Mouse (Mus musculus): Measurements from ENCODE around the gene Dnaja1.
A peak's percentile ranks its signal among the peaks of the same experiment; 100 is the strongest.

Gene Dnaja1

DNA sequence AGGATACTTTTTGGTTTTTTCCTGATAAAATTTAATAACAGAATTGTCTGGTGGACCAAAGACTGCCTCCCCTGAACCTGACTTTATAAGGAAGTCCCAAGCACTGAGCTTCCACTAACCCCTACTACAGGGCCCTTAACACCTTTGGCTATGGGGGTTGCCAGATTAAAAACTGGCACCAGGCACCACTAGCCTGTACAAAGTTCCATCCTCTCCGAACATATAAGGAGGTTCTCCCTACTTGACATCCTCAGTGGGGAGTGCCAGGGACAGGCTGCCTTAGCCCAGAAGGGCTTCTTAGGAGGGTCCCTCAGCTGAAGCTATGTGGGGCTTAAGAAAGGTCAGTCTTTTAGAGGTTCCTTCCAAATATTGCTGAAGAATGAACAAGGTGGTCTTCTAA, 13.4 kb downstream of the Dnaja1 start:
- DNase-seq (ENCODE audit: low read depth, low spot score): no peak

DNA sequence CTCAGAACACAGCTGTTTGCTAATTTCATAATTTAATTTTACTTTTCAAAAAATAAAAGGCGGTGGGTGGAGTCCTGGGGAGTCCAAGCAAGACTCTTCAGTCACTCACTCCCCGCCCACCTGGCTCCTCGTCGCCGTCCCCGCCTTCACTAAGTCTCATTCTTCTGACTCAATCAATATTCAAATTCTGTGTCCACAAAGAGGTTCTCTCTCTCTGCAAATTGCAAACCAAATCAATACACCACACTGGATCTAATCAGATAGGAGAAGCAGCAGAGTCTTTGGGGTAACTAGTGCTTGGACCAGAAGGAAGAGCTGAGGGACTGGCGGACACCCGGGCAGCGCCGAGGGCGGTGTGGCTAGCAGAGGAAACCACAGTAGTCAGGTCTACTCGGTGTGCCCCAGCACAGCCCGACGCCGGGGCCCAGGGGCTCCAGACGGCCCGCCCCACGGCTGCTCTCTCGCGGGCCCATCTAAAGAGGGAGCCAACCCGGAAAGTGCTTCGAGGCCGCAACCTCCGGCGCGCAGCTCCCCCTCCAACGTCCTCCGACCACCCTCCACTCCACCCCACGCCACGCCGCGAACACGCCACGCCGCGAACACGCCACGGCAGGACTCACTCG, 35.3 kb downstream of the Dnaja1 start:
- DNase-seq (ENCODE audit: low read depth, low spot score): peak; percentile 60

DNA sequence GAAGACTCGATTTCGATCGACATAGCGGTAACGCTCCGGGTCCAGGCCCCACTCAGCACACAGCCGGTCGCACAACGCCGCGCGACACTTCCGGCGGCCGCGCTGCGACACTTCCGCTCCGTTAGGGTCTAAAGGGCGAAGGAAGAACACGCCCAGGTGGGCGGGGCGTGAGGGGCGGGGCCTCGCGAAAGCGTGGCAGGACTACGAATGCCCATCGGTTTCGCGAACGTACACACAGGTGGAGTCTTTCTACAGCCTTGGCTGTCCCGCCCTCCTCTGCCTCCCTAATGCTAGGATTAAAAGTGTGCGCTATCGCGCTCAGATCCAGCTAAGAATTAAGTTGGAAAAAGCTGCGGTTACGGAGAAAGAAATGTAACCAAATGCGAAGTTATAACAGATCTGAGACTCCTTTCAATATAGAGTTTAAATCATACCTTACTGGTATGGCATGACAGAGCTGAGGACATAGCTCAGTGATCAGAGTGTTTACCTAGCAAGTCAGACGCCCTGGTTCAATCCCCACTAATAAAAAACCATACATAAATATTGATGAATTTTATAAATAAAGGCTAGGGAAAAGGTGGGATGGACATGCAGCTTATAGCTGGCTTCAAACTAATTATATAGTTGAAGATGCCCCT, 36.0 kb downstream of the Dnaja1 start, which contains the start of gene Smu1:
Gene Smu1 (minus strand): TSS at position 144 of the 641 bp plus-strand sequence.
- DNase-seq (ENCODE audit: low read depth, low spot score): peak; percentile 94

DNA sequence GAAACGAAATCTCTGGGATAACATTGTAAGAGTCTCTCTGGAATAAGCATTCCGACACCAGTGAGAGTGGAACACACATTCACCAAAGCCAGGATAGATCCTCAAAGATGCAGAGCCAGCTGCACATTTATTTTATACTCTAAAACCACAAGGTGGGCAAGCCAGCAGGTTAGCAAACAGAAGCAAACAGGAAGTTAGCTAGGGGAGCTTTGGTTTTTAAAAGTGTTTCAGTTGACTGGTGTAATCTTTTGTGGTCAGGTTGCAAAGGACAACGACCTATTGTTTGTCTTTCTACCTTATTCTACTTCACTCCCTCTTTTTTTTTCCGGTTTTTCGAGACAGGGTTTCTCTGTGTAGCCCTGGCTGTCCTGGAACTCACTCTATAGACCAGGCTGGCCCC, 37.9 kb downstream of the Dnaja1 start:
- no peak for DNase-seq (ENCODE audit: low read depth, low spot score)

DNA sequence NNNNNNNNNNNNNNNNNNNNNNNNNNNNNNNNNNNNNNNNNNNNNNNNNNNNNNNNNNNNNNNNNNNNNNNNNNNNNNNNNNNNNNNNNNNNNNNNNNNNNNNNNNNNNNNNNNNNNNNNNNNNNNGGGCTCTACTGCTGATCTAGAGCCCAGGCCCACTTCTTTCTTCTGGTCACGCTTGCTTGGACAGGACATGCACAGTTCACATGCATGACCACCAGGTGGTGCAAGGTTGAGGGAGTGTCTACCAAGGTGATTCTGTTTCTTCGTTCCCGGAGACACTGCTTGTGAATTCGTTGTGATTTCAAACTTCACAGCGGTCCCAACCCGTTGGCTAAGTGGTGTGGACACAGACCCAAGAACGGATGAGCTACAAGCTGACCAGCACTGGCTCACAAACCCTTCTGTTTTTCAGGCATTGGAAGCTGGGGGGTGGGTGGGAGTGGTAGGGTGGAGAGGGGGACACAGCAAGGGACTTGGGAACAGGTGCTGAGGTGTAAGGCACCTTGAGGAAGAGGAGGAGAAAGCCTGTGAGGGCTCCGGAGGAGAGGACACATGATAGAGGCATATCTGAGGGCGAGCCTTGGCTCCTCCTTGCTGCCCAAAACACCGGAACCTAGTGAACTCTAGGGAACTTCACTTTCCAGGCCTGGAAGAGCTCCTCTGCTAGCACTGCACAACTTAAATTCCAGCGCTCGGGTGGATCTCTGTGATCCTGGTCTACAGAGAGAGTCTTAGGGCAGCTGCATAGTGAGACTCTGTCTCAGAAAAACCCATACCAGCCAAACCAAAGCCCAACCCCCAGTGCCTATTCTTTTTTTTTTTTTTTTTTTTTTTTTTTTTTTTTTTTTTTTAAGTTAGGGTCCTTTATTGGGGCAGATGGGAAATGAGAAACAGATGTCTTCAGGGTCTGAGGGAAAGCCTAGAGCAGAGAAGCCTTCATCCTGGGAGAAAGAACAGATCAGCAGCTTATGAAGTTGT, 52.6 kb downstream of the Dnaja1 start:
- DNase-seq (ENCODE audit: low read depth, low spot score): peak; percentile 87

DNA sequence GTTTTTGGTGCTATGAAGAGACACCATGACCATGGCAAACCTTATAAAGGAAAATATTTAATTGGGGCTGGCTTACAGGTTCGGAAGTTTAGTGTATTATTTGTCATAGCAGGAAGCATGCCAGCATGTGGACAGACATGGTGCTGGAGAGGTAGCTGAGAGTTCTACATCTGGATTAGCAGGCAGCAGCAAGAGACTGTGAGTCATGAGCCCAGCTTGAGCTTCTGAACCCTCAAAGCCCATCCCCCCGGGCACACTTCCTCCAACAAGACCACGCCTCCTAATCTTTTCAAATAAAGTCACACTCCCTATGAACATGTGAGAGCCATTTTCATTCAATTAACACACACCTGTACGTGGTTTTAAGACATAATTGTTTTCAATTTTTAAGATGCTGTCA, 54.5 kb downstream of the Dnaja1 start:
- DNase-seq (ENCODE audit: low read depth, low spot score): peak; percentile 84

DNA sequence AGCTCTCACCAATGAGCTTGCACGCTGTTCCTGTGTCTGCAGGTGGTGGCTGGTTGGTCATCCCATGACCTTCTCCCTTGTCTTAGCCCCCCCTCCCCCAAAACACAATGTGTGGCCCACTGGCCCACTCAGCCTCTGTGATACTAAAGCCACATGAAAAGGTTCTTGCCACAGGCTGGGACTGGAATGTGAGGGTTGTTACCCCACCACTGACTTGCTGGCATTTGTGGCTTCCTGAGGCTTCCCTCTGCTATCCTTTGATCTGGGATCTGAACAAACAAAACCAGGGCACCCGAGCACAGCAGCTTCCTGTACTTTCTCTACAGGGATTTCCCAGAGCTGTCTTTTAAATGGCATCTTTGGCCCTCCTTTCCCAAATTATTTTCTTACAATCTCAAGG, 55.2 kb downstream of the Dnaja1 start:
- DNase-seq (ENCODE audit: low read depth, low spot score): peak; percentile 45

DNA sequence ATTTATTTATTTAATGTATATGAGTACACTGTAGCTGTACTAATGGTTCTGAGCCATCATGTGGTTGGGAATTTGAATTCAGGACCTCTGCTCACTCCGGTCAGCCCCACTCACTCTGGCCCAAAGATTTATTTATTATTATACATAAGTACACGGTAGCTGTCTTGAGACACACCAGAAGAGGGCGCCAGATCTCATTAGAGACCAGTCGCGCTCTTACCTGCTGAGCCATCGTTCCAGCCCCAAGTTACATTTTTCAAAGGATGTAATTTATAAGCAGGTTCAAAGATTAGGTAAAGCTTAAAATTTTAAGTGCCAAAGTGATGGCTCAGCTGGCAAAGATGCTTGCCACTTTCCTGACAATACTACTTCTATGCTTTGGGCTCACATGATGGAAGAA, 56.7 kb downstream of the Dnaja1 start:
- DNase-seq (ENCODE audit: low read depth, low spot score): no peak

DNA sequence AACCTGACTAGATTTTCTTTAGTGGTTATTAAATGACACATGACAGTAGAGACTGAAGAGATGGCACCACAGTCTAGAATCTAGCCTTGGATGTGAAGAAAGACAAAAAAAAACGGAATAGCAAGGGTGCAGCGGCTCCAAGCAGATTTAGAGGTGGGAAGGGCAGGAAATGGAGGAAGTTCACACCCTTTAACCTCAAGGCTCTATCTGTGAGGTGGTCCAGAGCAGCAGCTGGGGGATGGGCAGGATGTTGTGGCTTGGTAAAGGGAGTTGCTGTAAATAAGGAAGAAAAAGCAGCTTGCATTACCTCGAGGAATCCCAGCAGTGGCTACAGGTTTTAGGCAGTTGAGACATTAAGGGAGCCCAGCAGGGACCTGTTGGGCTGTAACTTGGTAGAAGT, 59.2 kb downstream of the Dnaja1 start:
- DNase-seq (ENCODE audit: low read depth, low spot score): peak; percentile 37

DNA sequence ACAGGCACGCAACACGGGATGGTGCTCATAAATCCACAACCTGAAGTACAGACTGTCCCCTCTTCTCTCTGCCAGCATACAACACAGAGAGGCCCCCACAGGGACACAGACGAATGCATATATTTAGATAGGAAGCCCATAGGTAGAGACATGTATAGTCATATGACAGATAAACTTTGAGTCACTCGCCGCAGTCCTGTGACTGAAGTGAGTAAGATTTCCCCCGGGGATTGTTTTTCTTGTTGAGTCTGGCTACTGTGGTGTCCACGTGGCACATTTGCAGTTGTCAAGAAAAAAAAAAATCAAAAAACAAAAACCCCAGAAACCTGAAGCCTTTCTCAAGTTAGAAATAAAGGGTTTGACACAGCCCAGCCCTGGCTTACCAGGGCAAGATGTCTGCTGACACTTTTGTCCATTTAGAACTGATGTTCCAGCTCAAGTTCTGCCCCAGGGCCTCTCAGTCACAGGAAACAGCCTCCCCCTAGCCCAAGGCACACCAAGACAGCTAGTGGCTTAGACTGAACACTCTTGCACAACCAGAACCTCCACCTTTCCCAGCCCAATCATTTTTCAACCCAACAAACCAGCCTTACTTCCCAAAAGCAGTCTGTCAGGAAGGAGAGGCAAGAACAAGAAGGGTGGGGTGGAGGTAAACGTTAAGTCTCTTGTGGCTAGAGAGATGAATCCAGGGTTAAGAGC, 60.0 kb downstream of the Dnaja1 start:
- DNase-seq (ENCODE audit: low read depth, low spot score): peak; percentile 92

DNA sequence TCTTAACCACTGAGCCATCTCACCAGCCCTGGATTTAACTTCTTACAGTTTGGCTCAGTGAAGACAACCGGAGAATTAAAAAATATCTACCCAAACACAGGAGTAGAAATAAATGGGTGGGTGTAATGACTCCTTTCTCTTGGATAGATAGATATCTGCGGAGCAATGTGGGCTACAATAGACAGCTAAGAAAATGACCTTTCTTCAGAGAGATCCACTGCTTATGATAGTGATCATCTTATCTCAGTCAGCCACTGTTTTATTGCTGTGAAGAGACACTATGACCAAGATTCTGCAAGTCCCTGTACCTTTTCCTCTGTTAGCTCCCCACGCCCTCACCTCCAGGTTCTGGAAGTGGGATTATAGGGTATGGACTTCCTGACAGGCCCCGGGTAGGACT, 61.1 kb downstream of the Dnaja1 start:
- DNase-seq (ENCODE audit: low read depth, low spot score): no peak

DNA sequence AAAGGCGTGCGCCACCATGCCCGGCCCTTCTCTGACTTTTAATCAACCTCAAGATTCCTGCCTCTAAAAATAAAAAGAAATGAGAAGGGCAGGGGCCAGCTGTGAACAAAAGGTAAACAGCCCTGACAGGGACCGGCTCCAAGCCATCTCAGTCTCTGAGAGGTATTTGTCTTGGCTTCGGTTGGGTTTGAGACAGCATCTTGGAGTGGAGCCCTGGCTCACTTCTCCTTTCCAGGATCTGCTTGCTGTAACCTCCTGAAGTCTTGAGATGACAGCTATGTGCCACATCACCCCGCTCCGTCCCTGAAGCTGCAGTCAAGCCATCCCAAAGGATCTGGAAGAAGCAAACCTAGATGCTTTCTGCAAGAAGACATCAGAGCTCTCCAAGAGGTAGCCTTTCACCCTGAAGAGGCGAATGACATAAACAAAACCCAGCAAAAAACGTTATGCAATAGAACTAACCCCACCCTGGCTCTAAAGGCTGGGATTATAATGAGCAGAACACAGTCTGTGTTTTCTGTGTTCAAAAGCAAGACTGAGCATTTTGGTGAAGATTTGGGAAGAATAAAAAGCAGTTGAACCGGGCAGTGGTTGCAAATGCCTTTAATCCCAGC, 62.7 kb downstream of the Dnaja1 start:
- DNase-seq (ENCODE audit: low read depth, low spot score): peak; percentile 79

DNA sequence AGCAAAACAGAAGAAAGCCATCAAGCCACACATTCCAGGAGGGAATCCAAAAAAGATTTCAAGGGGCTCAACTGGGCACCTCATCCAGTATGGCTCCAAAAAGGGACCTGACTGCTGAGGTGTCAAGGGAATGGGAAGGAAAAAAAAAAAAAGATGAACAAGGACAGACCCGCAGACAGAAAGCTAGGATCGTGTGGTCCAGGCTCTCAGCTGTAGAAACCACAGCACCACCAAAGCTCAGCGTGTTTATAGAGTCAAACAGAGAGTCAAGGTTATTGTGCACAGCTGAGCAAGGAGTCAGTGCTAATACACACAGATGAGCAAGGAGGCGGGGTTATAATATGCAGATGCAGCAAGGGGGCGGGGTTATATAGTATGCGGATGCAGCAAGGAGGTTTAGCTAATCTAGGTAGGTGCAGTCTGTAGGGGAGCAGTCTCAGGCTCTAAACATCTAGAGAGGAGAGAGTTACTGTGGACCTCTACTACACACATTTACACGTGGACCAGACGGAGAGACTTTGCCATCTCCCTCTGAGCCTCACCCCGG, 63.7 kb downstream of the Dnaja1 start:
- no peak for DNase-seq (ENCODE audit: low read depth, low spot score)

DNA sequence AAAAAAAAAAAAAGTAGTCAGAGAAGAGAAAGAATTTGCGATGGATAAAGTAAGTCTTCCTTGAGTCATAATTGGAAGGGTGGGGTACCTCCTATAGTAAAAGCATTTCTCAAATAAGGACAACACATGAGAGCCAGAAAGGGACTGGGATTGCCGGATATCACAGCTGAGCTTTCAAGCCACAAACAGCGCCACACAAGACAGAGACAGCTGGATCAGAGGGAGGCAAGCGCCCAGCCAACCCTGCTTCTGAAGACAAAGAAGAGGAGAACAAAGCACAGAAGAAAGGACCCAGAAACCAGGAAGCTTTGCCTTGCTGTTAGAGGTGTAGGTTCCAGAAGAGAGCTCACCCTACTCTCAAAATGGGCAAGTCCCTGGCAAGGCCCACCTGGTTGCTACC, 64.6 kb downstream of the Dnaja1 start:
- no peak for DNase-seq (ENCODE audit: low read depth, low spot score)
